Mouse (Mus musculus) limb, embryonic 12.5 days (tissue): ENCODE data around the gene Dennd6b. TPM values are rescaled to one million over a fixed set of nuclear protein-coding genes. Genes with fewer than 3 reads are reported as not detected.

Experiments
- ATAC-seq: fragments of 200-750 bp; cut with Nextera tagmentation; 2 replicates; pipeline ENCODE4 v1.8.0; 2017; ENCODE audit warnings: low read depth, moderate TSS enrichment; ENCODE audit not compliant: insufficient number of reproducible peaks, insufficient read depth, low FRiP score, low TSS enrichment
- H3K27ac ChIP-seq: fragments of 300-500 bp; sonication (generic); 2 replicates; pipeline ENCODE4 v1.5.1; 2016; ENCODE audit warnings: mild to moderate bottlenecking, moderate library complexity
- H3K27me3 ChIP-seq: fragments of 300-500 bp; sonication (generic); 2 replicates; pipeline ENCODE4 v1.6.1; 2016; ENCODE audit warnings: mild to moderate bottlenecking, moderate library complexity
- H3K36me3 ChIP-seq: fragments of 300-500 bp; sonication (generic); 2 replicates; pipeline ENCODE4 v1.6.1; 2016; ENCODE audit warnings: mild to moderate bottlenecking, moderate library complexity
- H3K4me1 ChIP-seq: fragments of 300-500 bp; sonication (generic); replicated peaks from 2 replicates; pipeline ENCODE4 v1.6.1; 2016
- H3K4me2 ChIP-seq: fragments of 300-500 bp; sonication (generic); 2 replicates; pipeline ENCODE4 v1.6.1; 2016; ENCODE audit warnings: mild to moderate bottlenecking, moderate library complexity
- H3K4me3 ChIP-seq: fragments of 300-500 bp; sonication (generic); replicated peaks from 2 replicates; pipeline ENCODE4 v1.5.1; 2016; ENCODE audit warnings: mild to moderate bottlenecking
- H3K9ac ChIP-seq: fragments of 300-500 bp; sonication (generic); replicated peaks from 2 replicates; pipeline ENCODE4 v1.6.1; 2016; ENCODE audit warnings: mild to moderate bottlenecking, moderate library complexity
- H3K9me3 ChIP-seq: fragments of 300-500 bp; sonication (generic); 2 replicates; pipeline ENCODE4 v1.6.1; 2016; ENCODE audit warnings: mild to moderate bottlenecking, moderate library complexity
- WGBS: fragments of 180-500 bp; shearing (Covaris S2); methylation state at CpG from one replicate; pipeline ENCODE4 v1.1.7; 2016; 5-methylcytosine and 5-hydroxymethylcytosine counted together
- microRNA-seq: library from miRNA; unstranded; fragments of <30 nt; microRNA quantifications from one replicate; pipeline ENCODE4, GENCODE M21; 2017
- polyA plus RNA-seq: library from polyadenylated mRNA; unstranded; fragments of >200 nt; fragmentation: Nextera tagmentation; extraction: Ambion mirVana; gene quantifications from 2 replicates; pipeline ENCODE4 v1.2.1, GENCODE M21; 2016

The Dennd6b gene
- polyA plus RNA-seq, 1 experiment from 2014 or later: 30.1 TPM

- no peak overlapping the region; the same call in 1 of the 2 replicates for H3K4me2 ChIP-seq
- no peak overlapping the region for H3K27ac ChIP-seq
- peaks cover 65% of the 10 kb centered on the region for H3K27me3 ChIP-seq
- WGBS: 56% methylated on average over 4 of the region's 4 CpGs
- no peak overlapping the region; the same call in 1 of the 2 replicates for H3K9ac ChIP-seq
- ATAC-seq: no peak
- H3K9me3 ChIP-seq: no peaks in the 10 kb centered on the region
- H3K4me1 ChIP-seq: peaks cover 34% of the 10 kb centered on the region
- H3K4me3 ChIP-seq: no peak overlapping the region
- H3K36me3 ChIP-seq: no peaks in the 10 kb centered on the region; the same call in 1 of the 2 replicates
These were observed 54.4 kb downstream of the Dennd6b start for GRCm38 (mm10) chr15:89141905-89142304.

GRCm38 (mm10) chr15:89141443-89141842 is 54.9 kb downstream of the Dennd6b start:
- Histone ChIP-seq H3K4me3 (no peak overlapping the region), H3K9ac (no peak overlapping the region; the same call in 1 of the 2 replicates), H3K27me3 (peaks cover 61% of the 10 kb centered on the region), H3K9me3 (no peaks in the 10 kb centered on the region), H3K4me2 (peak overlapping the region; percentile 97), H3K4me1 (peaks cover 30% of the 10 kb centered on the region), H3K27ac (no peak overlapping the region), H3K36me3 (no peaks in the 10 kb centered on the region; the same call in 1 of the 2 replicates)
- no peak for ATAC-seq
- WGBS: 12% methylated on average over 5 of the region's 5 CpGs

- H3K9me3 ChIP-seq: no peaks in the 10 kb centered on the region
- peak within 1 kb of the TSS; percentile 59 for H3K4me3 ChIP-seq
- 0% methylated on average over 21 of the region's 21 CpGs for WGBS
- H3K4me1 ChIP-seq: peaks cover 24% of the 10 kb centered on the region
- H3K9ac ChIP-seq: peak within 1 kb of the TSS; percentile 67
- peak; percentile 27; the same call in 1 of the 2 replicates for ATAC-seq
- peak within 1 kb of the TSS; percentile 97 for H3K4me2 ChIP-seq
- H3K27me3 ChIP-seq: peaks cover 54% of the 10 kb centered on the region
- H3K27ac ChIP-seq: no peak within 1 kb of the TSS
- no peaks in the 10 kb centered on the region; the same call in 1 of the 2 replicates for H3K36me3 ChIP-seq
These were observed 55.5 kb downstream of the Dennd6b start, which contains the start of gene Mapk12 for GRCm38 (mm10) chr15:89140659-89141252. Gene Mapk12, minus strand, starts transcription at chr15:89140703.

GRCm38 (mm10) chr15:89140048-89140658 is 56.1 kb downstream of the Dennd6b start:
- WGBS: under 1% methylated on average over 53 of the region's 53 CpGs
- Histone ChIP-seq H3K27ac (no peak overlapping the region), H3K4me1 (peaks cover 24% of the 10 kb centered on the region), H3K4me2 (peak overlapping the region; percentile 97), H3K27me3 (peaks cover 49% of the 10 kb centered on the region), H3K36me3 (no peaks in the 10 kb centered on the region; the same call in 1 of the 2 replicates), H3K4me3 (peak overlapping the region; percentile 59), H3K9ac (peak overlapping the region; percentile 67), H3K9me3 (no peaks in the 10 kb centered on the region)
- no peak; the same call in 1 of the 2 replicates for ATAC-seq

- Histone ChIP-seq H3K4me2 (no peak overlapping the region), H3K9me3 (no peaks in the 10 kb centered on the region), H3K4me3 (no peak overlapping the region), H3K4me1 (peaks cover 24% of the 10 kb centered on the region), H3K27me3 (peaks cover 39% of the 10 kb centered on the region), H3K9ac (no peak overlapping the region), H3K36me3 (no peaks in the 10 kb centered on the region), H3K27ac (no peak overlapping the region)
- WGBS: 92% methylated on average over 6 of the region's 6 CpGs
- ATAC-seq: no peak
These were observed 57.8 kb downstream of the Dennd6b start for GRCm38 (mm10) chr15:89138531-89138930.

GRCm38 (mm10) chr15:89138046-89138405 is 58.3 kb downstream of the Dennd6b start:
- no peak overlapping the region for H3K9ac ChIP-seq
- H3K9me3 ChIP-seq: no peaks in the 10 kb centered on the region
- peaks cover 24% of the 10 kb centered on the region for H3K4me1 ChIP-seq
- ATAC-seq: no peak
- H3K4me2 ChIP-seq: no peak overlapping the region
- H3K27me3 ChIP-seq: peaks cover 39% of the 10 kb centered on the region
- no peaks in the 10 kb centered on the region for H3K36me3 ChIP-seq
- 88% methylated on average over 7 of the region's 7 CpGs for WGBS
- no peak overlapping the region for H3K27ac ChIP-seq
- H3K4me3 ChIP-seq: no peak overlapping the region

- peaks cover 39% of the 10 kb centered on the region for H3K27me3 ChIP-seq
- H3K27ac ChIP-seq: no peak overlapping the region
- H3K4me3 ChIP-seq: no peak overlapping the region
- H3K4me1 ChIP-seq: peaks cover 24% of the 10 kb centered on the region
- no peak overlapping the region for H3K9ac ChIP-seq
- no peak overlapping the region for H3K4me2 ChIP-seq
- 77% methylated on average over 11 of the region's 11 CpGs for WGBS
- no peaks in the 10 kb centered on the region for H3K36me3 ChIP-seq
- no peak for ATAC-seq
- H3K9me3 ChIP-seq: no peaks in the 10 kb centered on the region
These were observed 58.8 kb downstream of the Dennd6b start for GRCm38 (mm10) chr15:89137378-89138045.

GRCm38 (mm10) chr15:89136461-89137155 is 59.7 kb downstream of the Dennd6b start:
- Histone ChIP-seq H3K4me2 (no peak overlapping the region), H3K4me1 (peaks cover 22% of the 10 kb centered on the region), H3K27me3 (peaks cover 37% of the 10 kb centered on the region), H3K27ac (no peak overlapping the region), H3K9me3 (no peaks in the 10 kb centered on the region), H3K36me3 (no peaks in the 10 kb centered on the region), H3K9ac (no peak overlapping the region), H3K4me3 (no peak overlapping the region)
- 97% methylated on average over 5 of the region's 5 CpGs for WGBS
- ATAC-seq: no peak

Small RNA genes lying within 50 kb of the gene (microRNA-seq; reads per million reads assigned to microRNA genes)
- gene Mir6958: 3.5 reads per million, percentile 10 among the genes with 10 or more reads in this experiment
- gene Mir7118: not detected

Other genes with a start within 250 kb of the Dennd6b start
- not detected in 2 replicates for gene Ttll8, start 242.1 kb downstream of the Dennd6b start, polyA plus RNA-seq
- gene Mlc1, start 217.5 kb downstream of the Dennd6b start, polyA plus RNA-seq: not detected in 2 replicates
- gene Mov10l1, start 213.6 kb downstream of the Dennd6b start, polyA plus RNA-seq: not detected in 2 replicates
- 0.41 and 0.54 TPM in 2 replicates for gene Panx2, start 136.8 kb downstream of the Dennd6b start, polyA plus RNA-seq
- 48.6 and 48.7 TPM in 2 replicates for gene Trabd, start 121.4 kb downstream of the Dennd6b start, polyA plus RNA-seq
- 19.2 and 21.1 TPM in 2 replicates for gene Selenoo, start 107.4 kb downstream of the Dennd6b start, polyA plus RNA-seq
- 22.7 and 24.8 TPM in 2 replicates for gene Tubgcp6, start 73.4 kb downstream of the Dennd6b start, polyA plus RNA-seq
- 15.0 and 15.2 TPM in 2 replicates for gene Hdac10, start 67.8 kb downstream of the Dennd6b start, polyA plus RNA-seq
- 8.9 and 9.3 TPM in 2 replicates for gene Mapk12, start 55.8 kb downstream of the Dennd6b start, polyA plus RNA-seq
- 13.6 and 14.4 TPM in 2 replicates for gene Mapk11, start 46.9 kb downstream of the Dennd6b start, polyA plus RNA-seq
- 157 and 170 TPM in 2 replicates for gene Plxnb2, start 15.7 kb downstream of the Dennd6b start, polyA plus RNA-seq
- 30.5 and 33.3 TPM in 2 replicates for gene Ppp6r2, start 15.1 kb upstream of the Dennd6b start, polyA plus RNA-seq
- gene Sbf1, start 118.8 kb upstream of the Dennd6b start, polyA plus RNA-seq: 57.2 and 73.4 TPM in 2 replicates
- 0.16 and 0.17 TPM in 2 replicates for gene Adm2, start 126.2 kb upstream of the Dennd6b start, polyA plus RNA-seq
- gene Miox, start 137.9 kb upstream of the Dennd6b start, polyA plus RNA-seq: not detected in 2 replicates
- 43.3 and 47.4 TPM in 2 replicates for gene Lmf2, start 159.2 kb upstream of the Dennd6b start, polyA plus RNA-seq
- gene Ncaph2, start 159.2 kb upstream of the Dennd6b start, polyA plus RNA-seq: 175 and 183 TPM in 2 replicates
- gene Sco2, start 177.3 kb upstream of the Dennd6b start, polyA plus RNA-seq: 4.2 and 5.3 TPM in 2 replicates
- 1.5 TPM in 2 replicates for gene Tymp, start 180.5 kb upstream of the Dennd6b start, polyA plus RNA-seq
- 0.33 and 0.48 TPM in 2 replicates for gene Odf3b, start 182.8 kb upstream of the Dennd6b start, polyA plus RNA-seq
- gene Klhdc7b, start 188.4 kb upstream of the Dennd6b start, polyA plus RNA-seq: 0.05 TPM in 1 of 2 replicates, not detected in the other
- not detected in 2 replicates for gene Syce3, start 214.0 kb upstream of the Dennd6b start, polyA plus RNA-seq
- 0.25 and 0.74 TPM in 2 replicates for gene Cpt1b, start 229.4 kb upstream of the Dennd6b start, polyA plus RNA-seq
- 3.6 and 3.8 TPM in 2 replicates for gene C730034F03Rik, start 233.1 kb upstream of the Dennd6b start, polyA plus RNA-seq
- not detected in 2 replicates for gene Gm44502, start 233.2 kb upstream of the Dennd6b start, polyA plus RNA-seq
- 59.2 and 61.8 TPM in 2 replicates for gene Chkb, start 233.4 kb upstream of the Dennd6b start, polyA plus RNA-seq